Mouse (Mus musculus) cortical plate, adult 2 months (tissue): Measurements from ENCODE around the gene Apod. TPM values are rescaled to one million over a fixed set of nuclear protein-coding genes. Genes with fewer than 3 reads are reported as not detected.

Experiments used
- H3K27ac ChIP-seq: fragments of 200-500 bp; 2 replicates; pipeline ENCODE4 v1.5.1; 2012; ENCODE audit warnings: low read length, control low read depth, inconsistent platforms; ENCODE audit not compliant: insufficient read depth
- H3K4me1 ChIP-seq: fragments of 200-500 bp; 2 replicates; pipeline ENCODE4 v1.6.1; 2011; ENCODE audit warnings: low read length; ENCODE audit not compliant: control insufficient read depth, insufficient read depth
- H3K4me3 ChIP-seq: fragments of 200-500 bp; 2 replicates; pipeline ENCODE4 v1.5.1; 2011; ENCODE audit warnings: mild to moderate bottlenecking, low read length, control low read depth; ENCODE audit not compliant: insufficient read depth
- CTCF ChIP-seq: fragments of 200-500 bp; IDR thresholded peaks from 2 replicates; pipeline ENCODE4 v1.5.1; 2011; ENCODE audit warnings: mild to moderate bottlenecking, control low read depth, low read length; ENCODE audit not compliant: insufficient read depth; ENCODE audit errors: extremely low read depth
- POLR2A ChIP-seq: fragments of 200-500 bp; IDR thresholded peaks from 2 replicates; pipeline ENCODE4 v1.6.1; 2011; ENCODE audit warnings: mild to moderate bottlenecking, low read length, control low read depth; ENCODE audit not compliant: insufficient read depth; ENCODE audit errors: extremely low read depth
- polyA plus RNA-seq: library from polyadenylated mRNA; depleted of rRNA; stranded (reverse); fragments of >200 nt; gene quantifications from 2 replicates; pipeline ENCODE4 v1.2.3, GENCODE M21; 2012

Gene Apod
- polyA plus RNA-seq, 1 experiment, result 296 TPM

GRCm38 (mm10) chr16:31290281-31290680, 24.3 kb downstream of the Apod start:
- no peak overlapping the region for H3K27ac ChIP-seq
- H3K4me1 ChIP-seq, result peaks cover 6% of the 10 kb centered on the region
- TF ChIP-seq CTCF (no peak), POLR2A (no peak)
- H3K4me3 ChIP-seq, result no peak overlapping the region

- no peak overlapping the region for H3K4me3 ChIP-seq
- peaks cover 6% of the 10 kb centered on the region for H3K4me1 ChIP-seq
- no peak overlapping the region for H3K27ac ChIP-seq
- TF ChIP-seq POLR2A, result no peak
- TF ChIP-seq CTCF, result no peak
Measured at GRCm38 (mm10) chr16:31287712-31288111, 26.9 kb downstream of the Apod start.

GRCm38 (mm10) chr16:31286801-31287488, 27.7 kb downstream of the Apod start:
- Histone ChIP-seq H3K4me1 (peaks cover 6% of the 10 kb centered on the region), H3K4me3 (no peak overlapping the region), H3K27ac (no peak overlapping the region)
- TF ChIP-seq POLR2A (no peak), CTCF (no peak)

- TF ChIP-seq POLR2A, result no peak
- no peak for TF ChIP-seq CTCF
- H3K4me1 ChIP-seq, result no peaks in the 10 kb centered on the region; the same call in 1 of the 2 replicates
- H3K4me3 ChIP-seq, result no peak overlapping the region
- no peak overlapping the region for H3K27ac ChIP-seq
Measured at GRCm38 (mm10) chr16:31281981-31282380, 32.6 kb downstream of the Apod start.

GRCm38 (mm10) chr16:31280176-31280575, 34.4 kb downstream of the Apod start:
- no peaks in the 10 kb centered on the region; the same call in 1 of the 2 replicates for H3K4me1 ChIP-seq
- H3K4me3 ChIP-seq, result no peak overlapping the region
- TF ChIP-seq CTCF (no peak), POLR2A (no peak)
- no peak overlapping the region for H3K27ac ChIP-seq

DNA sequence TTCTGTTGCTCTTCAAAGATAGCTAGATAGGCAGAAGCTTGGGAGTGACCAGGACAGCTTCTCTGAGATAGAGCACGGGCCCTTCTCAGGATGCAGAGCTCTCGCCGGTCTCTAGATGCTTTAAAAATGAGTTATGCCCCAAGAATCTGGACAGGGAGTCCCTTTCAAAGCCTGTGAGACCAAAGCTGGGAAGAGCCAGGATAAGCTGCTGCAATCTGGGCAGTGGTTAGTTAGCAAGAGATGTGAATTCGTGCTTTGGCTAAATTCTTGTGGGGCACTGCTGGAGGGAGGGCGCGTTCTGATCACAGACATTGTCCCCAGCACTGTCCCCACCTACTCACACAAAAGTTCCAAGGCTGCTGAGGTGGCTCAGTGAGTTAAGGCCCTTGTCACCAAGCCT, 36.0 kb downstream of the Apod start:
- no peak overlapping the region for H3K27ac ChIP-seq
- H3K4me1 ChIP-seq, result no peaks in the 10 kb centered on the region; the same call in 1 of the 2 replicates
- H3K4me3 ChIP-seq, result no peak overlapping the region
- no peak for TF ChIP-seq CTCF

GRCm38 (mm10) chr16:31278081-31278480, 36.5 kb downstream of the Apod start:
- peaks cover 3% of the 10 kb centered on the region; the same call in 1 of the 2 replicates for H3K4me1 ChIP-seq
- no peak overlapping the region for H3K4me3 ChIP-seq
- TF ChIP-seq CTCF, result no peak
- no peak for TF ChIP-seq POLR2A
- H3K27ac ChIP-seq, result no peak overlapping the region

DNA sequence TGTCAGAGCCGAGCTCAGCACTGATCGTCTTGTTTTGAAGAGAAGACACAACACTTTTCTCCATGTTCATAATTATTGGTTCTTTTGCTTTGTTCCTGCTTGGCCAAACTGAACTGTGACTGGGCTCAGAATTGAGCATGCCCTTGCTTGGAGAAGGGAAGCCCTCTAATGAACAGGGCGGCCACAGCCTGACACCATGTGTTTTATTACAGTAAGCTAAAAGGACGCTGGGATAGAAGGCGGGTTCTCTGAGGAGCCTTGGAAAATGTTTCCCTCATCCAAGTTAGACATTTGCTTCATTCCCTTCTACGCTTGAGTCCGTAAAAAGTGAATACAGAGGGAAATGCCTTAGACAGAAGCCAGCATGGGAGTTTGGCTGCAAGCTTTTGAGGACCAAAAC, 37.6 kb downstream of the Apod start:
- TF ChIP-seq POLR2A (no peak), CTCF (no peak)
- Histone ChIP-seq H3K27ac (peak overlapping the region; percentile 10), H3K4me3 (no peak overlapping the region), H3K4me1 (peaks cover 5% of the 10 kb centered on the region; the same call in 1 of the 2 replicates)

- Histone ChIP-seq H3K27ac (peak overlapping the region; percentile 10; the same call in 1 of the 2 replicates), H3K4me1 (peaks cover 5% of the 10 kb centered on the region; the same call in 1 of the 2 replicates), H3K4me3 (no peak overlapping the region)
- no peak for TF ChIP-seq CTCF
- TF ChIP-seq POLR2A, result 0 out of 2 replicates have a peak, but pooled peaks have one; percentile 9
Measured at GRCm38 (mm10) chr16:31276539-31276938, 38.1 kb downstream of the Apod start.

DNA sequence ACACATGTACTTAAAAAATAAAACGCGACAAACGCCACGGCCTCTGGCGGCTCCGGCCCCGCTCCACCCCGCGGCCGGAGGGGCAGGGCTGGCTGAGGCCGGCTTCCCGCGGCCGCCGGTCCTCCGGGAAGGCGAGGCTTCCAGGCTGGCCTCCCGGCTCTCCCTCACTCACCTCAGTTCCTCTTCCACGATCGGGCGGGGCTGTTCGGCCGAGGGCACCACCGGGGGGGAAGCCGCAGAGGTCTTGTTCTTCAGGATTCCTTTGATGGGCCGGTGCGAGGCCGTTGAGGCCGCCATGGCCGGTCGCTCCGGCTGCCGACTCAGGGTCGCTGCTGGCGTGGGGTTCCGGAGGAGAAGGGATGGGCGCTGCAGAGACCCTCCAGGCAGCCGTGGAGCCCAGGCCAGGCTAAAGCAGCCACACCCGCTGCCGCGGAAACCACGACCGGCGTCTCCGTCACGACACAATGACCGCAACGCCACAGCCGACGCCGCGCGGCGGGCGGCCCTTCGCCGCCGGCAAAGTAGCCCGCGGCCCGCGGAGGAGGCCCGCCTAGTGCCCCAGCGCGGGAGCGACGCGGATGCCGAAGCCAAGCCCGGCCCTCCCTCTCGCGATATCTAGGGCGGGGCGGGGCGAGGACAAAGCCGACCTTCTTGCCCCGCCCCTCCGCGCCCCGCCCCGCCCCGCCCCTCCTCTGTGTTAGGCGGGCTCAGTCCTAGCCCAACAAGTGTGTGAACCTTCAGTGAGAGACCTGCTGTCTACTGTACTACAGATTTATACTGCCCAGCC, 39.7 kb downstream of the Apod start, which contains the start of gene Ppp1r2:
Gene Ppp1r2, minus strand, starts transcription at position 604 of the 787 bp plus-strand sequence.
- TF ChIP-seq POLR2A, result peak; percentile 75; the same call in 1 of the 2 replicates
- TF ChIP-seq CTCF, result no peak
- Histone ChIP-seq H3K4me1 (peaks cover 5% of the 10 kb centered on the region; the same call in 1 of the 2 replicates), H3K4me3 (peak within 1 kb of the TSS; percentile 91), H3K27ac (peak within 1 kb of the TSS; percentile 94)

DNA sequence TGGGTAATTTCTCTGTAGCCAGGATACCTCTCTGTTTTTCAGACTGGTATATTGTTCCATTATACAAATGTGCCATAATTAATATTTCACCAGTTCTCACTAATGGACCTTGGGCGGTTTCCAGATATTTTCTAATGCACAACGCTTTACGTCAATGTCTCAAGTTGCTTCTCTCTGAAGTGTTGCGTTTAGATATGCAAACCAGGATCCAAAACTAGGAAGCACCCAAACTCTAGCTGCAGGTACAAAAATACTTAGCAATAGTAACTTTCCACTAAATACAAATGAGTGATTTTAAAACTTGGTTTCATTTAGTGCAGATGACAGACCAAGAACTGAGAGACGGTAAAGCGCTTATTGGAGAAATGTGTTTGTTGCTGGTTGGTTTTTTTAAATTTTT, 40.5 kb downstream of the Apod start:
- Histone ChIP-seq H3K4me1 (peaks cover 5% of the 10 kb centered on the region; the same call in 1 of the 2 replicates), H3K27ac (no peak overlapping the region; the same call in 1 of the 2 replicates), H3K4me3 (peak overlapping the region; percentile 91)
- TF ChIP-seq POLR2A (no peak), CTCF (no peak)
